Mouse (Mus musculus): Measurements from ENCODE around the gene Unc93b1. TPM values are rescaled to one million over a fixed set of nuclear protein-coding genes. Genes with fewer than 3 reads are reported as not detected.
A peak's percentile ranks its signal among the peaks of the same experiment; 100 is the strongest.

Gene Unc93b1
- 18.4 and 22.3 TPM in 2 replicates for polyA plus RNA-seq (2015; fragmentation: Nextera tagmentation; extraction: Ambion mirVana)

GRCm38 (mm10) chr19:3935032-3935895 is at the start of gene Unc93b1:
TSS of gene Unc93b1 (plus strand) at chr19:3935186.
- Histone ChIP-seq H3K4me3 (peak within 1 kb of the TSS; percentile 46), H3K27me3 (no peaks in the 10 kb centered on the region), H3K4me1 (peaks cover 24% of the 10 kb centered on the region), H3K27ac (no peak within 1 kb of the TSS; the same call in 1 of the 2 replicates), H3K36me3 (no peaks in the 10 kb centered on the region), H3K4me2 (peak within 1 kb of the TSS; percentile 69), H3K9me3 (no peaks in the 10 kb centered on the region), H3K9ac (peak within 1 kb of the TSS; percentile 38)
- 6% methylated on average over 42 of the region's 42 CpGs for WGBS
- ATAC-seq (ENCODE audit: borderline replicate concordance, extremely low read depth, low FRiP score, low TSS enrichment), result peak; percentile 88

- WGBS, result 77% methylated on average over 5 of the region's 5 CpGs
- Histone ChIP-seq H3K27me3 (no peaks in the 10 kb centered on the region), H3K9ac (no peak overlapping the region), H3K27ac (no peak overlapping the region), H3K36me3 (peaks cover 69% of the 10 kb centered on the region), H3K4me1 (peaks cover 12% of the 10 kb centered on the region), H3K9me3 (no peaks in the 10 kb centered on the region), H3K4me2 (no peak overlapping the region), H3K4me3 (no peak overlapping the region)
- no peak for ATAC-seq (ENCODE audit: borderline replicate concordance, extremely low read depth, low FRiP score, low TSS enrichment)
Observed at GRCm38 (mm10) chr19:3889096-3889495, 45.9 kb upstream of the Unc93b1 start.

GRCm38 (mm10) chr19:3890181-3890580 is 44.8 kb upstream of the Unc93b1 start:
- Histone ChIP-seq H3K36me3 (peaks cover 79% of the 10 kb centered on the region), H3K4me2 (no peak overlapping the region), H3K4me1 (peaks cover 1% of the 10 kb centered on the region), H3K9ac (no peak overlapping the region), H3K27ac (no peak overlapping the region), H3K9me3 (no peaks in the 10 kb centered on the region), H3K27me3 (no peaks in the 10 kb centered on the region), H3K4me3 (no peak overlapping the region)
- 76% methylated on average over 8 of the region's 8 CpGs for WGBS
- no peak for ATAC-seq (ENCODE audit: borderline replicate concordance, extremely low read depth, low FRiP score, low TSS enrichment)

DNA sequence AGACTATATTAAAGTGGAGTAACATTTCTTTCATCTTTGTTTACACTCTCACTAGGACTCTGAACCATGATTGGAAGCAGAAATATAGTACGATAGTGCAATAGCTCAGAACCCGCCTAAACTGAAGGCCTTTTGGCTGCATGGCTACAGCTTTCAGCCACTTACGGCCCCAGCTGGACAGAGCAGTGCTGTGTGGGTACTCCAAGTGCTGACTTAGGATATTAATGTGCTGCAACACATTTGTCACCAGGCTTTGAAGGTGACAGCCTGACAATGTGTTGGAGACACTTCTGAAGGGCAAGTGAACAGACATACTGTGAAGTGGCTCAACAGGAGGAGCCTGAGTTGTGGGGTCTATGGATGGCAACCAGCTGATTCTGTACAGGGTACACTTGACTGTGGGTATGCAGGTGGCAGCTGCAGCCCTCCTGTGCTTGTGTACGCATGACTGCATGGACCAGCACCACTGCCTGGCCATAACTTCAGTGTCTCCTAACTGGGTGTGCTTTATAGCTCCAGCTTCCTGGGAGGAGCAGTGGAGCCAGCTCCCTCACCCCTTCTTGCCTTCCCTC is 41.4 kb upstream of the Unc93b1 start:
- H3K36me3 ChIP-seq, result peaks cover 83% of the 10 kb centered on the region
- H3K4me1 ChIP-seq, result no peaks in the 10 kb centered on the region
- H3K9me3 ChIP-seq, result no peaks in the 10 kb centered on the region
- 77% methylated on average over 4 of the region's 4 CpGs for WGBS
- no peak overlapping the region for H3K27ac ChIP-seq
- no peaks in the 10 kb centered on the region for H3K27me3 ChIP-seq
- ATAC-seq (ENCODE audit: borderline replicate concordance, extremely low read depth, low FRiP score, low TSS enrichment), result no peak
- H3K9ac ChIP-seq, result no peak overlapping the region
- no peak overlapping the region for H3K4me2 ChIP-seq
- no peak overlapping the region for H3K4me3 ChIP-seq

- H3K9me3 ChIP-seq, result no peaks in the 10 kb centered on the region
- no peak overlapping the region for H3K4me3 ChIP-seq
- no peaks in the 10 kb centered on the region for H3K27me3 ChIP-seq
- H3K9ac ChIP-seq, result no peak overlapping the region
- H3K4me1 ChIP-seq, result no peaks in the 10 kb centered on the region
- WGBS, result 88% methylated on average over 2 of the region's 2 CpGs
- peaks cover 83% of the 10 kb centered on the region for H3K36me3 ChIP-seq
- H3K4me2 ChIP-seq, result no peak overlapping the region
- no peak for ATAC-seq (ENCODE audit: borderline replicate concordance, extremely low read depth, low FRiP score, low TSS enrichment)
- no peak overlapping the region for H3K27ac ChIP-seq
Observed at GRCm38 (mm10) chr19:3894294-3894693, 40.7 kb upstream of the Unc93b1 start.

DNA sequence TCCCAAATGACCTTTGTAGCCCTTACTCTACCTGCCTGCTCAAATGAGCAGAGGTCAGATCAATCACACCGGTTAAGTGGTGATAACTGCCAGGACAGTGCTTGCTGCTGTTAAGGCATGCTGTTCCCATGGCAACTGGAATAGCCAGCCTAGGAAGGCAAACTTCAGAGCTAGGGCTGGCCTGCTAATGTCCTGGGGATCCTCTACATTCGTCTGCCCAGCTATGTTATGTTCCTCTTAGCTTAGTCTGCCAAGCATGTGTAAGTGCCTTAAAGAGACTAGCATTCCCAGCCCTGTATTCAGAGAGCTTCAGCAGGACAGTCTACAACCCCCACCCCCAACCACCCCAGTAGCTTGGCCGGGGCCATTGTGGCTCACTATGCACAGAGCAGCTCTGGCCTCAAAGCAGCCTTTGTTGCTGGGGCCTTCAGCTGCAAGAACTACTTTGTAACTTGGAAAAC is 39.8 kb upstream of the Unc93b1 start:
- H3K9ac ChIP-seq, result no peak overlapping the region
- H3K36me3 ChIP-seq, result peaks cover 81% of the 10 kb centered on the region
- H3K4me2 ChIP-seq, result no peak overlapping the region
- no peak for ATAC-seq (ENCODE audit: borderline replicate concordance, extremely low read depth, low FRiP score, low TSS enrichment)
- H3K4me1 ChIP-seq, result no peaks in the 10 kb centered on the region
- H3K9me3 ChIP-seq, result no peaks in the 10 kb centered on the region
- 28% methylated on average over 3 of the region's 3 CpGs for WGBS
- H3K4me3 ChIP-seq, result no peak overlapping the region
- no peak overlapping the region for H3K27ac ChIP-seq
- H3K27me3 ChIP-seq, result no peaks in the 10 kb centered on the region

GRCm38 (mm10) chr19:3896208-3896607 is 38.8 kb upstream of the Unc93b1 start:
- no peaks in the 10 kb centered on the region for H3K9me3 ChIP-seq
- no peak overlapping the region for H3K4me3 ChIP-seq
- no peak overlapping the region for H3K9ac ChIP-seq
- H3K4me2 ChIP-seq, result no peak overlapping the region
- peaks cover 71% of the 10 kb centered on the region for H3K36me3 ChIP-seq
- no peaks in the 10 kb centered on the region for H3K4me1 ChIP-seq
- no peaks in the 10 kb centered on the region for H3K27me3 ChIP-seq
- 84% methylated on average over 10 of the region's 10 CpGs for WGBS
- no peak for ATAC-seq (ENCODE audit: borderline replicate concordance, extremely low read depth, low FRiP score, low TSS enrichment)
- H3K27ac ChIP-seq, result no peak overlapping the region

DNA sequence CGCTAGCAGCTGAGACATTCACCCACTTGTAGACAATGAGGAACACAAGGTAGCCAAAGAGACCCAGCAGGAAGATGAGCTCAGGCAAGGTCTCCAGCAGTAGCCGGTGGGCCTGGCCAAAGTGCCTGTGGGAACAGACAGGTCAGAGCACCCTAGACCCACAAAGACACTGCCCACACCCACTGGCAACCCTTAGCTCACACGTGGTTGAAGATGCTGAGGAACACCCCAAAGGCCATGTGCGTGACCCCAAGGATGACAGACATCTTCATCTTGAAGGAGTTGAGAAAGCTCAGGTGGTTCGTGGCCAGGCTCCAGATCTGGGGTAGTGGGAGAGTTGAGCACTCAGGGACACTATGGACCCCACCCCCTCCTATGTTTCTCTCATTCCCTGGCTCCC is 37.4 kb upstream of the Unc93b1 start:
- Histone ChIP-seq H3K27ac (no peak overlapping the region), H3K36me3 (peaks cover 71% of the 10 kb centered on the region), H3K4me3 (no peak overlapping the region), H3K9me3 (no peaks in the 10 kb centered on the region), H3K4me2 (no peak overlapping the region), H3K9ac (no peak overlapping the region), H3K4me1 (no peaks in the 10 kb centered on the region), H3K27me3 (no peaks in the 10 kb centered on the region)
- ATAC-seq (ENCODE audit: borderline replicate concordance, extremely low read depth, low FRiP score, low TSS enrichment), result no peak
- 88% methylated on average over 5 of the region's 5 CpGs for WGBS

DNA sequence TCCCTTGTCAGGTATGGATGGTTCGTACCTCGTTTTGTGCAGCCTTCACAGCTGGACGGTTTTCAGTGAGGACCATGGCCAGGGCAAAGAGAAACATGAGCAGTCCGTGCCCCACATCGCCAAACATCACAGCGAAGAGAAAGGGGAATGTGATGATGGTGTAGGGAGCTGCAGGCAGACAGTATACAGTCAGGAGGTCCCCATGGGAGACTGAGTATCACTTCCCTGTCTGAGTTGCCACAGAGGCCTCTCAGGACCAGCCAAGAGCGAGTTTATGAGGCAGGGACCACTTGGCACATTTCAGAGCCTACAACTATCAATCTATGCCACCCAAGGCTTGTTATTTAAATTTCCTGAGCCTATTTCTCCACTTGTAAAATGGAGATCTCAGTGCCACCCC is 36.0 kb upstream of the Unc93b1 start:
- H3K36me3 ChIP-seq, result peaks cover 70% of the 10 kb centered on the region
- H3K4me1 ChIP-seq, result peaks cover 7% of the 10 kb centered on the region; the same call in 1 of the 2 replicates
- no peaks in the 10 kb centered on the region for H3K9me3 ChIP-seq
- H3K9ac ChIP-seq, result no peak overlapping the region
- H3K27me3 ChIP-seq, result no peaks in the 10 kb centered on the region
- ATAC-seq (ENCODE audit: borderline replicate concordance, extremely low read depth, low FRiP score, low TSS enrichment), result no peak
- 88% methylated on average over 7 of the region's 7 CpGs for WGBS
- no peak overlapping the region for H3K27ac ChIP-seq
- H3K4me3 ChIP-seq, result no peak overlapping the region
- no peak overlapping the region for H3K4me2 ChIP-seq

DNA sequence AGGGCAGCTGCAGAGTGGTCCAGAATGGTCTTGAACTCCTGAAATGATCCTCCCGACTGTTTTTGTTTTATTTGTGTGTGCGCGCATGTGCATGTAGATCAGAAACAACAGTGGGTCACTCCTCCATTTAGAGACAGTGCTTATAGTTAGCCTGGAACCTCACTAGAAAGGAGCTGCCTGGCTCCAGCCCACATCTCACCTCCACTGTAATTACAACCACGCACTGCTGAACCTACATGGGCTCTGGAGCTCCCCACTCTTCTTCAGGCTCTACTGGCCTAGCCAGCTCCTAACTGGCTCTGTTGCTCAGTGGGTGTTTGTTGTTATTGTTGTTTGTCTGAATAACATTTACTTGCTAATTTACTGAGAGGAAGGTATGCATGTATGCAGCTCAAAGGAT is 35.4 kb upstream of the Unc93b1 start:
- H3K27me3 ChIP-seq, result no peaks in the 10 kb centered on the region
- H3K9me3 ChIP-seq, result no peaks in the 10 kb centered on the region
- ATAC-seq (ENCODE audit: borderline replicate concordance, extremely low read depth, low FRiP score, low TSS enrichment), result no peak
- H3K36me3 ChIP-seq, result peaks cover 68% of the 10 kb centered on the region
- H3K27ac ChIP-seq, result no peak overlapping the region
- no peak overlapping the region for H3K4me3 ChIP-seq
- WGBS, result 95% methylated on average over 4 of the region's 4 CpGs
- H3K4me2 ChIP-seq, result no peak overlapping the region
- no peak overlapping the region for H3K9ac ChIP-seq
- peaks cover 14% of the 10 kb centered on the region for H3K4me1 ChIP-seq

GRCm38 (mm10) chr19:3902966-3903365 is 32.0 kb upstream of the Unc93b1 start:
- no peaks in the 10 kb centered on the region for H3K27me3 ChIP-seq
- no peak for ATAC-seq (ENCODE audit: borderline replicate concordance, extremely low read depth, low FRiP score, low TSS enrichment)
- no peaks in the 10 kb centered on the region for H3K9me3 ChIP-seq
- no peak overlapping the region for H3K9ac ChIP-seq
- H3K36me3 ChIP-seq, result peaks cover 44% of the 10 kb centered on the region
- no peak overlapping the region for H3K4me3 ChIP-seq
- no peak overlapping the region for H3K27ac ChIP-seq
- no peak overlapping the region for H3K4me2 ChIP-seq
- 81% methylated on average over 12 of the region's 12 CpGs for WGBS
- H3K4me1 ChIP-seq, result peaks cover 40% of the 10 kb centered on the region

DNA sequence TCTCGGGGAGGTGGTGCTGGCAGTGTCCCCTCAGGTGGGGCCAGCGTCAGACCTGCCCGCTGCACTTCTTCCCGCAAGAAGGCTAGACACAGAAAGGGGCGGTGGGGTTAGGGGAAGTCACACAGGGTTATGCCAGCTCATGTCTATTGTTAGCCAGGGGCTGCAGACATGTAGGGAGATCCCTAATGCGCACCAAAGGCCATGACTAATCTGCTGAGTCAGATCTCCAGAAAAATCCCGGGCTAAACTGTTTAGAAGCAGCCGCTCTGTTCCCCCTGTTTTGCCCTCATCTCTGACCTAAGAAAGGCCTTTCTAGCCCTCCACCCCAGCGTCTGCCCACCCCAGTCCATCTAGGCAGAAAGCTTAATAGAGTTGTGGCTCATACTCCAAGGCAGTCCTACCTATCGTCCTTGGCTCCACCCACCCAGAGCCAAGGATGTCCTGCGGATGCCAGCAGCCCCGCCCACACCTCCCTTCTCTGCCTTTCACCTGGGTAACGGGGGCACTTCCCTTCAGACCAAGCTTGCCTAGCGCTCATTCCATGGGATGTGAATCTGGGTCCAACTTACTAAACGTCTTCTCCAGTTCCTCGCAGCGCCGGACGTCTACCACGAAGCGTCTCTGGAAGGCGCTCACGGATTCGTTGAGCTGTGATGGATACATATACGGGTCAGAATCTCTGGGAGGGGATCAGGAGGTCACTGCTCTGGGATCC is 31.2 kb upstream of the Unc93b1 start:
- H3K27me3 ChIP-seq, result no peaks in the 10 kb centered on the region
- H3K9ac ChIP-seq, result no peak overlapping the region
- no peak overlapping the region for H3K4me3 ChIP-seq
- H3K9me3 ChIP-seq, result no peaks in the 10 kb centered on the region
- peaks cover 44% of the 10 kb centered on the region for H3K36me3 ChIP-seq
- WGBS, result 76% methylated on average over 25 of the region's 25 CpGs
- no peak overlapping the region; the same call in 1 of the 2 replicates for H3K27ac ChIP-seq
- H3K4me2 ChIP-seq, result peak overlapping the region; percentile 76; the same call in 1 of the 2 replicates
- ATAC-seq (ENCODE audit: borderline replicate concordance, extremely low read depth, low FRiP score, low TSS enrichment), result no peak
- peaks cover 41% of the 10 kb centered on the region for H3K4me1 ChIP-seq
